Mouse (Mus musculus) G1E (cell line): Measurements from ENCODE around the gene Strn4. TPM values are rescaled to one million over a fixed set of nuclear protein-coding genes. Genes with fewer than 3 reads are reported as not detected.
A peak's percentile ranks its signal among the peaks of the same experiment; 100 is the strongest.

Source experiments
- ATAC-seq: 2 replicates; pipeline ENCODE4 v1.8.0; 2016; ENCODE audit warnings: mild to moderate bottlenecking; ENCODE audit not compliant: insufficient number of reproducible peaks, poor library complexity, low FRiP score, severe bottlenecking; ENCODE audit errors: extremely low read depth
- DNase-seq: peaks from one replicate; pipeline ENCODE4 v3.0.0; 2012; ENCODE audit warnings: low spot score
- H3K27me3 ChIP-seq: 2 replicates; pipeline ENCODE4 v1.6.1; 2012; ENCODE audit warnings: mild to moderate bottlenecking, low read length, inconsistent platforms; ENCODE audit not compliant: insufficient read depth
- H3K36me3 ChIP-seq: replicated peaks from 2 replicates; pipeline ENCODE3; 2012; ENCODE audit warnings: mild to moderate bottlenecking, inconsistent platforms
- H3K4me1 ChIP-seq: 2 replicates; pipeline ENCODE4 v1.6.1; 2012; ENCODE audit warnings: low read depth, low read length, inconsistent platforms, mixed read lengths; ENCODE audit not compliant: insufficient read depth
- H3K4me3 ChIP-seq: 2 replicates; pipeline ENCODE4 v1.5.1; 2012; ENCODE audit warnings: low read depth, mild to moderate bottlenecking, inconsistent platforms, low read length, moderate library complexity, mixed read lengths
- H3K9me3 ChIP-seq: replicated peaks from 2 replicates; pipeline ENCODE4 v1.6.1; 2012; ENCODE audit warnings: inconsistent platforms
- CTCF ChIP-seq: IDR thresholded peaks from 2 replicates; pipeline ENCODE4 v1.5.1; 2012; ENCODE audit warnings: low read depth, low read length, inconsistent platforms, mixed read lengths
- GATA1 ChIP-seq: IDR thresholded peaks from 2 replicates; pipeline ENCODE4 v1.6.1; 2012; ENCODE audit warnings: borderline replicate concordance, low read length, inconsistent platforms, mixed read lengths
- GATA2 ChIP-seq: IDR thresholded peaks from 2 replicates; pipeline ENCODE4 v1.6.1; 2012; ENCODE audit warnings: low read depth, low read length, inconsistent platforms, borderline replicate concordance
- POLR2AphosphoS5 ChIP-seq: IDR thresholded peaks from 2 replicates; pipeline ENCODE4 v1.6.1; 2012; ENCODE audit warnings: low read depth, low read length, inconsistent platforms; ENCODE audit not compliant: insufficient replicate concordance
- TAL1 ChIP-seq: conservative IDR thresholded peaks from 2 replicates; pipeline ENCODE4 v1.6.1; 2012; ENCODE audit warnings: low read depth, low read length, inconsistent platforms, mixed read lengths
- polyA plus RNA-seq: library from polyadenylated mRNA; stranded (reverse); fragments of >175 nt; gene quantifications from 2 replicates; pipeline ENCODE4 v1.2.3, GENCODE M21; 2012
- total RNA-seq, 2 experiments: library from RNA; stranded (forward) in 1 of 2; stranded (reverse) in 1 of 2; fragments of 200-1000 nt in 1 of 2; fragments of >200 nt in 1 of 2; fragmentation: Nextera tagmentation in 1 of 2; gene quantifications; 2 replicates each; pipeline ENCODE4 v1.2.3; 2014 to 2017

The Strn4 gene
- total and polyA plus RNA-seq, 3 experiments, result 33.8 to 64.4 (median 40.3) TPM

- Histone ChIP-seq H3K9me3 (no peaks in the 10 kb centered on the region), H3K4me1 (peaks cover 63% of the 10 kb centered on the region), H3K4me3 (peak within 1 kb of the TSS; percentile 80), H3K36me3 (peaks cover 73% of the 10 kb centered on the region), H3K27me3 (no peaks in the 10 kb centered on the region)
- peak; percentile 66 for DNase-seq
- TF ChIP-seq GATA1 (no peak), GATA2 (no peak), POLR2AphosphoS5 (no peak), TAL1 (no peak), CTCF (no peak)
- no peak for ATAC-seq
Measured at GRCm38 (mm10) chr7:16816475-16817122, 910 bp downstream of the Strn4 start, which contains the start of gene Fkrp. Fkrp (minus strand) TSS chr7:16816732.

- Histone ChIP-seq H3K36me3 (peaks cover 73% of the 10 kb centered on the region), H3K9me3 (no peaks in the 10 kb centered on the region), H3K4me3 (peak overlapping the region; percentile 80; the same call in 1 of the 2 replicates), H3K4me1 (peaks cover 67% of the 10 kb centered on the region), H3K27me3 (no peaks in the 10 kb centered on the region)
- ATAC-seq (no peak), DNase-seq (no peak)
- TF ChIP-seq TAL1 (no peak), CTCF (no peak), GATA1 (no peak), POLR2AphosphoS5 (no peak)
Measured at GRCm38 (mm10) chr7:16817693-16818092, 2.0 kb downstream of the Strn4 start.

- DNase-seq (no peak), ATAC-seq (peak; percentile 9; the same call in 1 of the 2 replicates)
- H3K9me3 ChIP-seq, result no peaks in the 10 kb centered on the region
- TF ChIP-seq GATA1 (no peak), TAL1 (no peak), POLR2AphosphoS5 (no peak), CTCF (no peak)
- H3K4me3 ChIP-seq, result no peak overlapping the region
- H3K36me3 ChIP-seq, result peaks cover 73% of the 10 kb centered on the region
- H3K27me3 ChIP-seq, result no peaks in the 10 kb centered on the region
- peaks cover 68% of the 10 kb centered on the region for H3K4me1 ChIP-seq
Measured at GRCm38 (mm10) chr7:16819794-16820193, 4.1 kb downstream of the Strn4 start.

- H3K9me3 ChIP-seq, result no peaks in the 10 kb centered on the region
- DNase-seq (no peak), ATAC-seq (no peak)
- H3K27me3 ChIP-seq, result no peaks in the 10 kb centered on the region
- H3K36me3 ChIP-seq, result peaks cover 73% of the 10 kb centered on the region
- peaks cover 64% of the 10 kb centered on the region for H3K4me1 ChIP-seq
- TF ChIP-seq GATA1, result no peak
- no peak for TF ChIP-seq POLR2AphosphoS5
- TF ChIP-seq CTCF, result no peak
- no peak for TF ChIP-seq TAL1
- no peak for TF ChIP-seq GATA2
- H3K4me3 ChIP-seq, result no peak overlapping the region
Measured at GRCm38 (mm10) chr7:16820271-16820763, 4.6 kb downstream of the Strn4 start.

- H3K4me3 ChIP-seq, result no peak overlapping the region
- ATAC-seq, result no peak
- no peaks in the 10 kb centered on the region for H3K9me3 ChIP-seq
- peaks cover 64% of the 10 kb centered on the region for H3K4me1 ChIP-seq
- DNase-seq, result no peak
- H3K27me3 ChIP-seq, result no peaks in the 10 kb centered on the region
- H3K36me3 ChIP-seq, result peaks cover 79% of the 10 kb centered on the region
- no peak for TF ChIP-seq CTCF
- TF ChIP-seq TAL1, result no peak
- TF ChIP-seq POLR2AphosphoS5, result no peak
- TF ChIP-seq GATA2, result no peak
Measured at GRCm38 (mm10) chr7:16821091-16821490, 5.4 kb downstream of the Strn4 start.

- Histone ChIP-seq H3K9me3 (no peaks in the 10 kb centered on the region), H3K36me3 (peaks cover 85% of the 10 kb centered on the region), H3K4me1 (peaks cover 70% of the 10 kb centered on the region), H3K4me3 (no peak overlapping the region), H3K27me3 (no peaks in the 10 kb centered on the region)
- TF ChIP-seq GATA1 (no peak), TAL1 (no peak), CTCF (no peak), POLR2AphosphoS5 (no peak), GATA2 (no peak)
- no peak for DNase-seq
- ATAC-seq, result no peak
Measured at GRCm38 (mm10) chr7:16821669-16822101, 6.0 kb downstream of the Strn4 start.

- TF ChIP-seq GATA2 (no peak), POLR2AphosphoS5 (no peak), GATA1 (no peak), TAL1 (no peak), CTCF (no peak)
- DNase-seq (no peak), ATAC-seq (no peak)
- Histone ChIP-seq H3K27me3 (no peaks in the 10 kb centered on the region), H3K4me3 (no peak overlapping the region), H3K4me1 (peaks cover 60% of the 10 kb centered on the region), H3K9me3 (no peaks in the 10 kb centered on the region), H3K36me3 (peaks cover 98% of the 10 kb centered on the region)
Measured at GRCm38 (mm10) chr7:16823734-16824133, 8.0 kb downstream of the Strn4 start.
